Mouse (Mus musculus): ENCODE data around the gene Zcchc8. TPM values are rescaled to one million over a fixed set of nuclear protein-coding genes. Genes with fewer than 3 reads are reported as not detected.

Gene Zcchc8
- polyA plus RNA-seq, 1 experiment = 79.2 TPM

DNA sequence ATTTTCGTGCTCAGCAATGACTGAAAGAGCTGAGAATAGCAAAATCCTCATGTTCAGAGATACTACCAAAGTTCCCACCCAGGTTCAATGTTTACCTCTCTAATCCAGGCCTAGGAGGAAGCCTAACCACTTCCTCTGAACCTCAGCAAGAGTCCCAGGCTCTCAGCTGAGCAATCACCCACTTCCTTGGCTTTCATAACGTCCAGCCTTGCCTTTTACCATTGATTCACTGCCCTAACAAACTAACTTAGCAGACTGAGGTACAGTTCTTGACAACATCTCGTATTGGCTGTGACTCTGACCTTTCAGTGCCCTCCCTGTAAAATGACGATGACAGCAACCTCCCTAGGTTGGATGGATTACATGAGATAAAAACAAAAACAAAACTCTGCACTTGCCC is 38.5 kb downstream of the Zcchc8 start:
- no peak for DNase-seq (ENCODE audit: low read depth)
- TF ChIP-seq CTCF (IDR thresholded peaks at IDR 0.05; ENCODE audit: borderline replicate concordance, extremely low read depth, insufficient read depth, insufficient read length) = no peak
- TF ChIP-seq POLR2A (IDR thresholded peaks at IDR 0.05; ENCODE audit: borderline replicate concordance, extremely low read depth, insufficient read depth, insufficient read length, poor library complexity, severe bottlenecking) = no peak

DNA sequence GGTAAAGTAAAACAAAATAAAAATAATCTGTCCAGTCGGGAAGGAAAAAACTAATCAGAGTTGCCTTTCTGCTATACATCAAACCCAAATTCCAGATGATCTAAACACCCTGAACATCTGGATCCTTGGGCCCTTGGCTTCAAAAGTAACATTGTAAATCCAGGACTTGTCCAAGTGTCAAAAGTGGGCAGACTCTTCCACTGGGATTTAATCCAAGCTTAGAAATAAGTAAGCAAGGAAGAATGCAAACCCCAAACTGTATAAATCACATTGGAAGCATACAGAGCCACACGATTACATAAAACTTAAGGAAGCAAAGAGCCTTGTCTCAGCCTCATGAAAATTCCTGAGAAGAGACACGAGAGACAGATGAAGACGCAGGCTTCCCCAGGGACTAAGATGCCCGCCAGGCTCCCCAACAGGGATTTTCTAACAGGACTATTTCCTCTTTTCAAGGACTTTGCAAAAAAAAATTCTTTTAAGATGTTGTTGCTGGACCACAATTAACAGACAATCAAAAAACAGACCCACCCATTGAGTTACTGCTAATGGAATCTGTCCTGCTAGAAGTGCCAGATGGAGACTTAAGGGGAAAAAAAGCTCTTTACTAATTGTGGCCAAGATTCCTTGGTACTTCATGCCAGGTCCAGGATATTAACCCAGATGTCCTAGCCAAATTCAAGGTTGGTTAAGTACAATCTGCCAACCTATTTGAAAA is 41.2 kb downstream of the Zcchc8 start:
- peak; percentile 88 for DNase-seq (ENCODE audit: low read depth)
- TF ChIP-seq CTCF (IDR thresholded peaks at IDR 0.05; ENCODE audit: borderline replicate concordance, extremely low read depth, insufficient read depth, insufficient read length) (no peak), POLR2A (IDR thresholded peaks at IDR 0.05; ENCODE audit: borderline replicate concordance, extremely low read depth, insufficient read depth, insufficient read length, poor library complexity, severe bottlenecking) (no peak)

DNA sequence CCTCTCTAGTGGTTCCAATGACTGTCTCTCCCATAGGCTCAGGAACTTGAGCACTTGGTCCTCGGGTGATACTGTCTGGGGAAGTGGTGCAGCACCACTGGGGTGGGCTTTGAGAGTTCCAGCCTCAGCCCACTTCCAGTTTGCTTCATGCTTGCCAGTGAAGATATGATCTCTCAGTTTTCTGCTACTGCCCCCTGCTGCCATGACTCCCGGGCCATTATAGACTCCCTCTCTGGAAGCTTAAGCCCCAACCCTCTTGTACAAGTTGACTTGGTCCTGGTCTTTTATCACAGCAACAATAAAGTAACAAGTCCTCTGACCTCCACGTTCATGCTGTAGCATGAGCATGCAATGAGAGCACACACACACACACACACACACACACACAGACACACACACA is 41.8 kb downstream of the Zcchc8 start:
- TF ChIP-seq CTCF (IDR thresholded peaks at IDR 0.05; ENCODE audit: borderline replicate concordance, extremely low read depth, insufficient read depth, insufficient read length) (no peak), POLR2A (IDR thresholded peaks at IDR 0.05; ENCODE audit: borderline replicate concordance, extremely low read depth, insufficient read depth, insufficient read length, poor library complexity, severe bottlenecking) (no peak)
- no peak for DNase-seq (ENCODE audit: low read depth)

DNA sequence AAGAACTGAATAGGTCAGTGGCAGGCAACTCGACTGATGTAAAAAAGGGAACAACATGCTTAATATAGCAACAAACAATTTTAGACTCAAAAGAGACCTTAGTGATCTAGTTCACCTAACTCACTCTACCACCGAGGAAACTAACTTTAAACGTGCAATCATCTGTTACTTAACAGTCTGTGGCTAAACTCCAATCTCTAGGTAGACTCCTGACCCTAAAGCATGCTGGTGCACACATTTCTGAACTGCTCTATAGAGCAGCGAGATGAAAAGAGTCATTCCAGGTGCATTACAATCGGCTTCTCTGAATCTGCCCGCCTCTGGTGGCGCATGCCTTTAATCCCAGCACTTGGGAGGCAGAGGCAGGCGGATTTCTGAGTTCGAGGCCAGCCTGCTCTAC is 45.2 kb downstream of the Zcchc8 start:
- no peak for TF ChIP-seq CTCF (IDR thresholded peaks at IDR 0.05; ENCODE audit: borderline replicate concordance, extremely low read depth, insufficient read depth, insufficient read length)
- no peak for TF ChIP-seq POLR2A (IDR thresholded peaks at IDR 0.05; ENCODE audit: borderline replicate concordance, extremely low read depth, insufficient read depth, insufficient read length, poor library complexity, severe bottlenecking)

DNA sequence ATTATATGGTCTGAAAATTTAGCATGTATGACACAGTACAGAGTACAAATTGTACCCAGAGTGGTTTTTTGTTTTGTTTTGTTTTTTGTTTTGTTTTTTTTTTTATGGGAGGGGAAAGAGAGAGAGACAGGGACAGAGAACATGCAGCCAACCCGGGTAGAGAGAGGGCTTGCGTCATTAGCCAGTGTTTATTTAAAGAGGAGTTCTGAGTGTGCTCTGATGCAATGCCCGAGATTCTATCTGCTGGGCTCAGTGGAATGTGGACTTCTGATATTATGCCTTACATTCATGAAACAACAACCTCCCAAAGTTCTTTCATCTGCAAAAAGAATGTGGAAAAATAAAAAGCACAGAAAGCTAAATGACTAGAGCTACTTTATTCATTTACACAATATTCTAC is 45.7 kb downstream of the Zcchc8 start:
- no peak for DNase-seq (ENCODE audit: low read depth)
- TF ChIP-seq POLR2A (IDR thresholded peaks at IDR 0.05; ENCODE audit: borderline replicate concordance, extremely low read depth, insufficient read depth, insufficient read length, poor library complexity, severe bottlenecking) = no peak
- TF ChIP-seq CTCF (IDR thresholded peaks at IDR 0.05; ENCODE audit: borderline replicate concordance, extremely low read depth, insufficient read depth, insufficient read length) = no peak

More for the DNA sequence above, 45.2 kb downstream of the Zcchc8 start:
- DNase-seq (ENCODE audit: low read depth) = no peak

DNA sequence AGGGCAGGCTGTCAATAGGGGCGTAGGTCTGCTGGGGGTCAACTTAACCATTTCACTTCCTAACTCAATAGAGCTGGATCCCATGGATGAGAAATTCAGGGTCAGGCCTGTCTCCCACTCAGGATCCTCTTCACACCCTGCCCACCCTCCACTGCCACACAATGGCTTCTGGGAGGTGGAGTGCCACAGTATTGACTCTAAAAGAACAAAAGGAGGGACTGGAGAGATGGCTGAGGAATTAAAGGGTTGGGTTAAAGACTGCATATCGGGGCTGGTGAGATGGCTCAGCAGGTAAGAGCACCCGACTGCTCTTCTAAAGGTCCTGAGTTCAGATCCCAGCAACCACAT is 49.5 kb downstream of the Zcchc8 start:
- DNase-seq (ENCODE audit: low read depth) = no peak
- TF ChIP-seq POLR2A (IDR thresholded peaks at IDR 0.05; ENCODE audit: borderline replicate concordance, extremely low read depth, insufficient read depth, insufficient read length, poor library complexity, severe bottlenecking) (no peak), CTCF (IDR thresholded peaks at IDR 0.05; ENCODE audit: borderline replicate concordance, extremely low read depth, insufficient read depth, insufficient read length) (no peak)

DNA sequence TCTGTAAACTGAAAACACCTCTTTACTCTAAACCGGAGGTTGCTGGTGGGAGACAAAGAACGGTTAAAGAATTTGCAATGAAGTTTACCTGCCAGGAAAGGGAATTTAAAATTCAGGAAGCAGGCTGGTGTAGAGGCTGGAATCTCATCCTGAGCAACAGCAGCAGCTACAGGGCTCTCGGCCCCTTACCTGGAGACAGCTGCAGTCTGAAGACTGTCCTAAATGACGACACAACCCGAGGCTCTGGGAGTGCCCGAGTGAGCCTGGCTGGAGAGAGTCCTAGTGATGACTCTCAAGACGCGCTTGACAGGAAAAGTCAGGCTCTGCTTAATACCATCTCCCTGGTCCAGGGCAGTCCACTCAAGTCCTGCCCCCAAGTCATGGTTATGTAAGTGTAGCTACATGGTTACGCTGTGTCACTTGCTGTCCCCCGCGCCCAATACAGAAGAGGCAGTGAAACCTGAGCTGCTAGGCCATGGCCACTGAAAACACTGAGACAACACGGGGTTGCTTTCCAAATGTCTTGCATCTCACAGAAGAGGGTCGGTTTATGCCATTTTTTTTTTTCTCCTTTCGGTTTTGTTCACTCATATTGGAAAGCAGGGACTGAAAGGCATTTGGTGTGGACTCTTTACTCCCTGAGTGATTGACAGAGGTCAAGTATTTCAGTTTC is 50.0 kb downstream of the Zcchc8 start:
- no peak for DNase-seq (ENCODE audit: low read depth)
- TF ChIP-seq POLR2A (IDR thresholded peaks at IDR 0.05; ENCODE audit: borderline replicate concordance, extremely low read depth, insufficient read depth, insufficient read length, poor library complexity, severe bottlenecking) (no peak), CTCF (IDR thresholded peaks at IDR 0.05; ENCODE audit: borderline replicate concordance, extremely low read depth, insufficient read depth, insufficient read length) (no peak)

DNA sequence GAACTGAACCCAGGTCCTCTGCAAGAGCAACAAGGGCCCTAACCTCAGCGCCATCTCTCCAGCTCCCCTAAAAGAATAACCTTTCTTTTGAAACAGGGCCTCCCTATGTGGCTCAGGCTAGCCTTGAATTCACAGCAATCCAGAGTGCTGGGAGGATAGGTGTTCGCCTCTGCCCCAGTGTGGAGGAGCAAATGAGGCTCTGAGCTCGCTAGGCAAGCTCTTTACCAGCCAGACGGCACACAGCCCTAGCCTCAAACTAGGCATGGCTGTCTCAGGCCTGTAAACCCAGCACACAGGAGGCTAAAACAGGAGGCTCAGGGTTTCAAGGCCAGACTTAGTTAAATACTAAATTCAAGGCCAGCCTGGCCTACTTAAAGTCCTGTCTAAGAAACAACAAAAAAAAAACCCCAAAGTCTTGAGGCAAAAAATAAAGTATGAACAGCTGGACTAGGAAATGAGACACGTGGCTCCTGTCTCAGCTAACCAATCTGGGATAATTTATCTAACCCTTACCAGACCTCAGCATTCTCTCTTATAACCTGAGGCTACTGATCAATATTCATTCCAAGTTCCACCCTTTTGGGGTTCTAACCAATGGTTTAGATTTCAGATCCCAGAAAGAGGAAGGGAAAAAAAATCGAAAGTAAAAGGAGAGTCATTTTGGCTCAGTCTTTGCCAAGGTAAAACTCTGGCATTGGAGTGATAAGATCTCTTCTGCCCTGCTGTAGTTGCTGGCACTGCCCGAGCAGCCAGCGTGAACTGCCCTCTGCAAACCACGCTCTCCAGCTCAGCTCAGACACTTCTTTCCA is 50.7 kb downstream of the Zcchc8 start:
- no peak for DNase-seq (ENCODE audit: low read depth)
- TF ChIP-seq POLR2A (IDR thresholded peaks at IDR 0.05; ENCODE audit: borderline replicate concordance, extremely low read depth, insufficient read depth, insufficient read length, poor library complexity, severe bottlenecking) (no peak), CTCF (IDR thresholded peaks at IDR 0.05; ENCODE audit: borderline replicate concordance, extremely low read depth, insufficient read depth, insufficient read length) (no peak)

DNA sequence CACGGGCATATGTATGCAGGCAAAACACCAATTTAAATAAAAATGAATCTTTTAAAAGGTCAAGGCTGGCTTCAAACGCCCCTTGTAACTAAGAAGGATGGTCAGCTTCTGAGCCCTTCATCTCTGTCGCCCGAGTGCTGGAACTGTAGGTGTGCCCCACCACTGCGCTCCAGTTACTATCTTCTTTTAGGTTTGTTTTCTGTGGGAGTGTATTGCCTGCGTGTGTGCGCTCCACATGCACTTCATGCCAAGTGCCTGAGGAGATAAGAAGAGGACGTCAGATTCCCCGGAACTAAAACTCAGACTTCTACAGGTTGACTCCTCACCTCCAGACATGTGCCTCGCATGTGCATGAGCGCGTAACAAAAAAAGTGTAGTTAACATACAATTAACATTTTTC is 53.0 kb downstream of the Zcchc8 start:
- TF ChIP-seq CTCF (IDR thresholded peaks at IDR 0.05; ENCODE audit: borderline replicate concordance, extremely low read depth, insufficient read depth, insufficient read length) (no peak), POLR2A (IDR thresholded peaks at IDR 0.05; ENCODE audit: borderline replicate concordance, extremely low read depth, insufficient read depth, insufficient read length, poor library complexity, severe bottlenecking) (no peak)
- no peak for DNase-seq (ENCODE audit: low read depth)

DNA sequence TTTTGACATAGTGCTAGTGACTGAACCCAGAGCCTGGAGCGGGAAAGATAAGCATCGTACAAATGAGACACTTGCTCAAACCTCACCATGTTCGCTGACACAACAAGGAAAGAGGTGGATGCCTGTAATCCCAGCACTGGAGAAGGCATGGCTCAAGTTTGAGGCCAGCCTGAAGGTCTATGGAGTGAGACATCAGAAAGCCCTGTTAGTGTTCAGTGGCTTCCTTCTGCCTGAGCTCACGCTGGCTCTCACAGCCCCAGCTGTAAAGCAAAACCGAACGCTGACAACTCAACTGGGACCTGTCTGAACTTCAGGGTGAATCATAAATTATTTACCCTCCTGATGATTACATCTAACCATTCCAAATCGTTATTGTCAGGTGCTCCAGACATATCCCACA is 54.9 kb downstream of the Zcchc8 start:
- no peak for DNase-seq (ENCODE audit: low read depth)
- TF ChIP-seq CTCF (IDR thresholded peaks at IDR 0.05; ENCODE audit: borderline replicate concordance, extremely low read depth, insufficient read depth, insufficient read length) (no peak), POLR2A (IDR thresholded peaks at IDR 0.05; ENCODE audit: borderline replicate concordance, extremely low read depth, insufficient read depth, insufficient read length, poor library complexity, severe bottlenecking) (no peak)

DNA sequence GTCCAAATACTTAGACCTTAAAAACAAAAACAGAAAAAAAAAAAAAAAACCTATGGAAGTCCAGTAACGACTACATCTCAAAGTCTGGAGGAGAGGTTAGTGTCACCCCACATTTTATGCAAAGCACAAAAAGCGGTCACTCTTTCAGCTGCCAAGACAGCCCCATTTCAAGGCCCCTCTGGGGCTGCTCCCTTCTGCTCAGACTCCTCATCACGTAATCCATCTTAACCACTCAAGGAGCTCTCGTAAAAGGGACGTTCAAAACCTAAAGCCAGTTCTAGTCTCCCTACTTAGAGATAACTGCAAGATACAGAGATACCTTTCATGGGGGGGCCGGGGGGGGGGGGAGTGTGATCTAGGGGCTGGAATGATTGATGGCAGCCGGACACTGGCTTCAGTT is 56.6 kb downstream of the Zcchc8 start:
- TF ChIP-seq POLR2A (IDR thresholded peaks at IDR 0.05; ENCODE audit: borderline replicate concordance, extremely low read depth, insufficient read depth, insufficient read length, poor library complexity, severe bottlenecking) (no peak), CTCF (IDR thresholded peaks at IDR 0.05; ENCODE audit: borderline replicate concordance, extremely low read depth, insufficient read depth, insufficient read length) (no peak)

More for the DNA sequence above, 56.6 kb downstream of the Zcchc8 start:
- DNase-seq (ENCODE audit: low read depth) = no peak
